Mouse (Mus musculus) hindbrain, embryonic 11.5 days (tissue): ENCODE data around the gene Gm3139. TPM values are rescaled to one million over a fixed set of nuclear protein-coding genes. Genes with fewer than 3 reads are reported as not detected.
"Not testable (repeated sequence)": the region's sequence is repeated elsewhere in the genome, so short reads cannot be mapped to it uniquely, and the experiment has no call there.

ENCODE experiments used
- ATAC-seq: fragments of 200-750 bp; cut with Nextera tagmentation; 2 replicates; pipeline ENCODE4 v1.8.0; 2017; ENCODE audit warnings: mild to moderate bottlenecking, moderate TSS enrichment, moderate library complexity; ENCODE audit not compliant: low FRiP score
- DNase-seq: peaks from one replicate; pipeline ENCODE4 v3.0.0-alpha.2; 2015; ENCODE audit warnings: low spot score
- H3K27ac ChIP-seq: fragments of 300-500 bp; sonication (generic); 2 replicates; pipeline ENCODE4 v1.5.1; 2014; ENCODE audit warnings: mild to moderate bottlenecking, low read depth, low read length
- H3K27me3 ChIP-seq: fragments of 300-500 bp; sonication (generic); 2 replicates; pipeline ENCODE4 v1.6.1; 2014; ENCODE audit warnings: mild to moderate bottlenecking, low read length, moderate library complexity, mixed read lengths; ENCODE audit not compliant: control insufficient read depth, insufficient read depth
- H3K36me3 ChIP-seq: fragments of 300-500 bp; sonication (generic); 2 replicates; pipeline ENCODE4 v1.6.1; 2014; ENCODE audit warnings: mild to moderate bottlenecking, low read length, moderate library complexity, mixed read lengths; ENCODE audit not compliant: control insufficient read depth, insufficient read depth
- H3K4me1 ChIP-seq: fragments of 300-500 bp; sonication (generic); replicated peaks from 2 replicates; pipeline ENCODE4 v1.6.1; 2014; ENCODE audit warnings: low read length, mixed read lengths; ENCODE audit not compliant: control insufficient read depth, insufficient read depth
- H3K4me2 ChIP-seq: fragments of 300-500 bp; sonication (generic); replicated peaks from 2 replicates; pipeline ENCODE4 v1.6.1; 2014; ENCODE audit warnings: mild to moderate bottlenecking, low read depth, low read length
- H3K4me3 ChIP-seq: fragments of 300-500 bp; sonication (generic); 2 replicates; pipeline ENCODE4 v1.5.1; 2014; ENCODE audit warnings: low read depth, low read length
- H3K9ac ChIP-seq: fragments of 300-500 bp; sonication (generic); 2 replicates; pipeline ENCODE4 v1.6.1; 2014; ENCODE audit warnings: low read depth, low read length
- H3K9me3 ChIP-seq: fragments of 300-500 bp; sonication (generic); 2 replicates; pipeline ENCODE4 v1.6.1; 2016; ENCODE audit warnings: low read length; ENCODE audit not compliant: control insufficient read depth
- WGBS: fragments of 180-500 bp; shearing (Covaris S2); extraction: QIAGEN DNeasy Blood & Tissue Kit; methylation state at CpG from one replicate; pipeline ENCODE4 v1.1.7; 2014; 5-methylcytosine and 5-hydroxymethylcytosine counted together
- polyA plus RNA-seq: library from polyadenylated mRNA; unstranded; fragments of >200 nt; fragmentation: Nextera tagmentation; extraction: Ambion mirVana; gene quantifications from 2 replicates; pipeline ENCODE4 v1.2.1, GENCODE M21; 2014

The Gm3139 gene
- not detected in 2 replicates for polyA plus RNA-seq

DNA sequence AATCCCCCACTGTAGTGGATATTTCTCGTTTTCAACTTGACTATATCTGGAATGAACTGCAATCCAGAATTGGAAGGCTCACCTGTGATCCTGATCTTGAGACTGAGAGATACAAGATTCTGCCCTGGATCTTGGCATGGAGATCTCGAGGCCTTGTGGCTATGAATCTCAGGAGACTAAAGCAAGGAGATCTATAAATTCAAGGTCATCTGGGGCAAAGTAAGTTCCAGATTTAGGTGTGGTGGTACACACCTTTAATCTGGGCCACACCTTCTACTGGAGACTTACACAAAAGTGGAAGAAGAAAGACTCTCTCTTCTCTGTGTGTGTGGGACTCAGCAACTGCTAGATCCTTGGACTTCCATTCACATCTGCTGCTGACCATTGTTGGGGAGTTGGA lies at the start of gene Gm3139:
Gm3139 (plus strand) TSS at position 301 of the 400 bp plus-strand sequence.
- H3K9me3 ChIP-seq, H3K36me3 ChIP-seq, H3K4me2 ChIP-seq, H3K4me1 ChIP-seq, H3K27me3 ChIP-seq, H3K9ac ChIP-seq, H3K4me3 ChIP-seq, ATAC-seq, DNase-seq, H3K27ac ChIP-seq: not testable (repeated sequence)
- no CpG with 5 or more reads among the region's 2 CpGs for WGBS

Other genes with a start within 250 kb of the Gm3139 start
- gene A430089I19Rik, start 219.5 kb upstream of the Gm3139 start, polyA plus RNA-seq, result 0.20 TPM in 1 of 2 replicates, not detected in the other
- gene Gm6502, start 211.9 kb upstream of the Gm3139 start, polyA plus RNA-seq, result not detected in 2 replicates
- gene AA792892, start 186.5 kb upstream of the Gm3139 start, polyA plus RNA-seq, result not detected in 2 replicates
- not detected in 2 replicates for gene Gm7682, start 80.5 kb upstream of the Gm3139 start, polyA plus RNA-seq
- gene Gm3147, start 90.1 kb downstream of the Gm3139 start, polyA plus RNA-seq, result not detected in 2 replicates
- gene Gm6509, start 97.7 kb downstream of the Gm3139 start, polyA plus RNA-seq, result not detected in 2 replicates
- gene Gm6205, start 122.1 kb downstream of the Gm3139 start, polyA plus RNA-seq, result not detected in 2 replicates